Mouse (Mus musculus): ENCODE data around the gene Vrk1. TPM values are rescaled to one million over a fixed set of nuclear protein-coding genes. Genes with fewer than 3 reads are reported as not detected.

The Vrk1 gene
- total RNA-seq, 2 experiments from 2014 or later, result 12.6 to 17.7 TPM

GRCm38 (mm10) chr12:106084126-106084525 lies 74.1 kb downstream of the Vrk1 start:
- intact Hi-C loops (cut with DNase I), result no loop called here
- DNase-seq (ENCODE audit: low spot score in 2 of 2), result no peak

GRCm38 (mm10) chr12:106094827-106095226 lies 84.8 kb downstream of the Vrk1 start:
- no peak for DNase-seq (ENCODE audit: low spot score in 2 of 2)
- intact Hi-C loops (cut with DNase I), result no loop called here

GRCm38 (mm10) chr12:106102003-106102402 lies 92.0 kb downstream of the Vrk1 start:
- DNase-seq (ENCODE audit: low spot score in 2 of 2), result no peak
- intact Hi-C loops (cut with DNase I), result no loop called here

- no peak for DNase-seq (ENCODE audit: low spot score in 2 of 2)
- intact Hi-C loops (cut with DNase I), result no loop called here
These were observed 93.0 kb downstream of the Vrk1 start for GRCm38 (mm10) chr12:106102726-106103643.

- no peak for DNase-seq (ENCODE audit: low spot score in 2 of 2)
- intact Hi-C loops (cut with DNase I), result no loop called here
These were observed 97.2 kb downstream of the Vrk1 start for GRCm38 (mm10) chr12:106107272-106107671.

GRCm38 (mm10) chr12:106115070-106115891 lies 105.3 kb downstream of the Vrk1 start:
- intact Hi-C loops (cut with DNase I), result no loop called here
- no peak for DNase-seq (ENCODE audit: low spot score in 2 of 2)

GRCm38 (mm10) chr12:106115892-106116206 lies 105.8 kb downstream of the Vrk1 start:
- peak in 1 of 2 experiments; percentile 37 for DNase-seq (ENCODE audit: low spot score in 2 of 2)
- intact Hi-C loops (cut with DNase I), result no loop called here

- intact Hi-C loops (cut with DNase I), result no loop called here
- no peak for DNase-seq (ENCODE audit: low spot score in 2 of 2)
These were observed 113.2 kb downstream of the Vrk1 start for GRCm38 (mm10) chr12:106123276-106123675.

GRCm38 (mm10) chr12:106124581-106124980 lies 114.6 kb downstream of the Vrk1 start:
- intact Hi-C loops (cut with DNase I), result no loop called here
- DNase-seq (ENCODE audit: low spot score in 2 of 2), result no peak

Other genes with a start within 250 kb of the Vrk1 start
- 100 to 1,000 TPM; 141 to 159 TPM for gene Papola, start 225.5 kb upstream of the Vrk1 start, total RNA-seq (2021)

All from left cerebral cortex, postnatal 25 days (tissue).